ENCODE assay signal across 12 mouse cellular contexts in the genomic region with DNA sequence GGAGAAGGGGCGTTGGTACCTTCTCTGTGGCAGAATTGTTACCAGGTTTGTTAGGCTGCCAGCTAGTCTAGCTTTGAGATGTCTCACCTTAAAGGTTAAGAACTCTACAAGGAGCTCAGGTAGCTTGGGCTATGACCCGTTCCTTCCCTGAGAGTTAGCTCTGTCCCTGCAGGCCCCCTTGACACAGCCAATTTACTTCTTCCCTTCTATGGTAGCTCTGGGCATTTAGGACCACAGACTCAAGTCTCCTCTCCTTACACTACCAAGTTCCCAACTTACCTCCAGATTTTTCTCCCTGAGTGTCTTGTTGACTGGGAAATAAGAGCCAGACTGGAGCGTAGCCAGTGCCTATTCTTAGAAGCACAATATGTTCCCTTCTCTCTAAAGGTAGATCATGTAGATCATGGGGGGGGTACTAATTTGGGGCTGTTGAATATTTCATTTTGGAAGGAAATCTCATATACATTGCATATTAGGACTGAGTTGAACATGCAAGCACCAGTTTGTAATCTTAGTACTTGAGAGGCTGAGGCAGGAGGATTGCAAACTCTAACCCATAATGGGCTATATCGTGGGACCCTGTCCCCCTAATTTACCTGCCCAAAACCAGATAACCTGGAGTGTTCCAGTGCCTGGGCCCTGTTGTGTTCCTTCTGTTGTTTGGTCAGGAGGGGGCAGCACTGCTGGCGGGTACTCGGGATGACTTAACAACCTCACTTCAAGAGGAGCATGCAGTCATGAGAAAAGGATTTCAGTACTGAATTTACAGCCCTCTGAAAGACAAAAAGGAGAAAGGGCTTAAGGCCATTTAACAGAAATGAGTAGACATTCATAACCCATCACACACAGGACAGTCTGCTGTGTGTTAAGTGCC. TPM values are rescaled to one million over a fixed set of nuclear protein-coding genes. Genes with fewer than 3 reads are reported as not detected.
DNase-seq lines count a peak whose midpoint lies in the region; ATAC-seq and TF ChIP-seq lines count a peak whose summit lies in the region.
"Had no signal": no experiment of that assay in that cellular context is flagged by ENCODE, and none has a peak within 500 bp of the region (broad histone marks: within the 10 kb centered on the region; RNA-seq: fewer than 3 reads in every experiment).

No protein-coding gene starts in this region.

- 62% methylated on average over 6 of the region's 6 CpGs for WGBS in liver, embryonic 14.5 days (ENCODE audit: insufficient replicate concordance)
- WGBS in liver, embryonic 11.5 days, result 86% methylated on average over 6 of the region's 6 CpGs
- WGBS in heart, embryonic 12.5 days, result 79% methylated on average over 6 of the region's 6 CpGs

- no peak overlapping the region for H3K4me2 ChIP-seq in liver, embryonic 14.5 days (ENCODE audit: low read depth)
- H3K4me2 ChIP-seq in liver, embryonic 11.5 days, result no peak overlapping the region
- no peak overlapping the region for H3K4me2 ChIP-seq in heart, embryonic 12.5 days
- H3K4me2 ChIP-seq: heart, embryonic 11.5 days had no signal

- no peak overlapping the region for H3K9ac ChIP-seq in liver, embryonic 14.5 days (replicated peaks)
- H3K9ac ChIP-seq in liver, embryonic 11.5 days (ENCODE audit: low read depth, low read length), result no peak overlapping the region
- no peak overlapping the region for H3K9ac ChIP-seq in heart, embryonic 12.5 days

- H3K27ac ChIP-seq in gastrocnemius, adult 2 months, result peak overlapping the region; percentile 50; the same call in 1 of the 2 replicates
- H3K27ac ChIP-seq in liver, embryonic 14.5 days, result no peak overlapping the region
- H3K27ac ChIP-seq in liver, embryonic 11.5 days (ENCODE audit: low read depth, low read length), result no peak overlapping the region
- no peak overlapping the region for H3K27ac ChIP-seq in heart, embryonic 12.5 days (ENCODE audit: poor library complexity, severe bottlenecking)

- H3K36me3 ChIP-seq in liver, embryonic 14.5 days (replicated peaks; ENCODE audit: control insufficient read depth, insufficient read depth, low read depth), result no peaks in the 10 kb centered on the region
- no peaks in the 10 kb centered on the region for H3K36me3 ChIP-seq in liver, embryonic 11.5 days (ENCODE audit: control insufficient read depth, insufficient read depth, low read length)
- no peaks in the 10 kb centered on the region for H3K36me3 ChIP-seq in heart, embryonic 12.5 days

- no peaks in the 10 kb centered on the region for H3K27me3 ChIP-seq in liver, embryonic 14.5 days (ENCODE audit: control insufficient read depth, insufficient read depth, low read length)
- H3K27me3 ChIP-seq in liver, embryonic 11.5 days (replicated peaks; ENCODE audit: control insufficient read depth, insufficient read depth, low read length), result no peaks in the 10 kb centered on the region
- H3K27me3 ChIP-seq in heart, embryonic 12.5 days (replicated peaks), result no peaks in the 10 kb centered on the region

- H3K9me3 ChIP-seq in liver, embryonic 14.5 days (ENCODE audit: control insufficient read depth, low read length), result no peaks in the 10 kb centered on the region
- no peaks in the 10 kb centered on the region for H3K9me3 ChIP-seq in liver, embryonic 11.5 days (ENCODE audit: control insufficient read depth, low read length)
- no peaks in the 10 kb centered on the region for H3K9me3 ChIP-seq in heart, embryonic 12.5 days (replicated peaks)

- ATAC-seq in liver, embryonic 14.5 days (ENCODE audit: insufficient read depth), result no peak
- ATAC-seq in liver, embryonic 11.5 days (replicated peaks; ENCODE audit: low FRiP score), result no peak
- no peak for ATAC-seq in heart, embryonic 12.5 days (ENCODE audit: insufficient number of reproducible peaks, low FRiP score)

- no peak for TF ChIP-seq EP300 in liver, embryonic 14.5 days (IDR thresholded peaks at IDR 0.05; ENCODE audit: low read depth)

- peak; percentile 15; the same call in 1 of the 2 replicates for TF ChIP-seq CTCF in gastrocnemius, adult 2 months (IDR thresholded peaks at IDR 0.05)
- TF ChIP-seq CTCF in liver, embryonic 14.5 days (IDR thresholded peaks at IDR 0.05; ENCODE audit: low read depth), result peak; percentile 23; the same call in 1 of the 2 replicates

- no peaks in the 10 kb centered on the region for H3K4me1 ChIP-seq in liver, embryonic 14.5 days (replicated peaks; ENCODE audit: control insufficient read depth in 2 of 2, insufficient read depth in 2 of 2, low read length in 1 of 2)
- H3K4me1 ChIP-seq in liver, embryonic 11.5 days (replicated peaks; ENCODE audit: control insufficient read depth, insufficient read depth, low read length), result no peaks in the 10 kb centered on the region
- H3K4me1 ChIP-seq in heart, embryonic 12.5 days (replicated peaks), result peaks cover 10% of the 10 kb centered on the region

- DNase-seq in gastrocnemius, adult 2 months, result peak; percentile 23
- DNase-seq in gastrocnemius, postnatal 25 days, result no peak
- no peak for DNase-seq in liver, embryonic 14.5 days (ENCODE audit: low read depth in 3 of 3, low spot score in 3 of 3)
- DNase-seq in liver, embryonic 11.5 days (ENCODE audit: low spot score), result no peak
- DNase-seq in brain, adult 2 months (ENCODE audit: low read depth, low spot score), result peak; percentile 89
- DNase-seq in lung, postnatal 25 days (ENCODE audit: low spot score), result peak; percentile 10
- no peak for DNase-seq in ovary, postnatal 10 days (ENCODE audit: low spot score)
- DNase-seq: layer of hippocampus, postnatal 36 days; retina, postnatal 1 day had no signal

- no peak overlapping the region for H3K4me3 ChIP-seq in gastrocnemius, adult 2 months
- no peak overlapping the region for H3K4me3 ChIP-seq in liver, embryonic 14.5 days (ENCODE audit: insufficient read depth in 1 of 2, low read depth in 2 of 2, low read length in 2 of 2)
- no peak overlapping the region for H3K4me3 ChIP-seq in liver, embryonic 11.5 days (ENCODE audit: low read depth, low read length)
- H3K4me3 ChIP-seq in heart, embryonic 12.5 days, result no peak overlapping the region
- H3K4me3 ChIP-seq: myocyte had no signal

- intact Hi-C loops in gastrocnemius, adult 2 months (cut with DNase I), result no loop called here

RNA-seq across cellular contexts. Expression of gene Cds1, which starts 46.6 kb away (rescaled TPM):
- 1 to 10 TPM; 4.3 to 5.2 TPM for total RNA-seq in gastrocnemius, adult 2 months (2021)
- total RNA-seq in gastrocnemius, postnatal 25 days (2021), result 1 to 10 TPM; 1.9 to 2.0 TPM
- polyA plus RNA-seq in liver, embryonic 14.5 days (2012; rRNA removed), result 0.23 and 0.34 TPM in 2 replicates
- 0.29 and 0.44 TPM in 2 replicates for polyA plus RNA-seq in liver, embryonic 14.5 days (2014; fragmentation: Nextera tagmentation; extraction: Ambion mirVana)
- polyA plus RNA-seq in liver, embryonic 11.5 days (2014; fragmentation: Nextera tagmentation; extraction: Ambion mirVana), result 0.23 and 0.36 TPM in 2 replicates
- polyA plus RNA-seq in heart, embryonic 12.5 days (2016; fragmentation: Nextera tagmentation; extraction: Ambion mirVana), result 0.42 and 0.75 TPM in 2 replicates
- polyA plus RNA-seq: myocyte had no signal

Comparison
In these comparisons a context has a peak if more than half of its experiments do, and no peak if none do; other contexts are left out.
1. DNase-seq: peak in gastrocnemius, adult 2 months (single experiment), brain, adult 2 months (single experiment) and lung, postnatal 25 days (single experiment); none in gastrocnemius, postnatal 25 days (single experiment), liver, embryonic 14.5 days (0 of 3), liver, embryonic 11.5 days (single experiment) and ovary, postnatal 10 days (single experiment).